Mouse (Mus musculus): Measurements from ENCODE around the gene Atp6v0a4.

DNA sequence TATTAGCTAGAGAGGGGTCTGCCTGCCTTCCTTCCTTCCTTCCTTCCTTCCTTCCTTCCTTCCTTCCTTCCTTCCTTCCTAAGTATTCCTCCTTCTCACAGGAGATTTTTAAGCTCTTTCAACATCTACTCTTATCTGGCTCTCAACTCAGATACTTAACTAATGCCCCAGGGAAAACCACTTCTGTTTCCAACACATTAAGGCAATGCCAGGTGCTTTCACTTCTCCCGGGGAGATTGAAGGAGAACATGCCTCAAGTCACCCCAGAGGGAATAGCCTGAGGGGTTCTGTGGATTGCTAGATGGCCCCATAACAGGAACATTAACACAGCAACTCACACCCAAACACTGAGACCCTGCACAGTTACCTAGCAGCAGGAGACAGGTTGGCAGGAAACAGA lies 96.6 kb downstream of the Atp6v0a4 start:
- TF ChIP-seq CTCF (IDR thresholded peaks at IDR 0.05; ENCODE audit: control insufficient read depth, insufficient read depth, low read length) (no peak), POLR2A (IDR thresholded peaks at IDR 0.05; ENCODE audit: borderline replicate concordance, control insufficient read depth, low read depth, low read length) (no peak)
